Mouse (Mus musculus): ENCODE results near the gene Mfsd11. TPM values are rescaled to one million over a fixed set of nuclear protein-coding genes. Genes with fewer than 3 reads are reported as not detected.

Mfsd11 gene
- total and polyA plus RNA-seq, 3 experiments: 25.4 to 25.7 TPM; not detected in 1

GRCm38 (mm10) chr11:116881440-116881839, 29.2 kb downstream of the Mfsd11 start:
- no peaks in the 10 kb centered on the region for H3K9me3 ChIP-seq (replicated peaks; ENCODE audit: insufficient read depth, low read length)
- TF ChIP-seq JUND (IDR thresholded peaks at IDR 0.05; ENCODE audit: low read depth, low read length) (no peak), ZNF384 (IDR thresholded peaks at IDR 0.05; ENCODE audit: low read depth, low read length) (no peak), TAL1 (IDR thresholded peaks at IDR 0.05; ENCODE audit: low read length) (no peak), POLR2A (IDR thresholded peaks at IDR 0.05; ENCODE audit: control insufficient read depth in 1 of 2, insufficient read depth in 1 of 2, low read depth in 1 of 2, low read length in 2 of 2, poor library complexity in 1 of 2) (no peak), ZC3H11A (IDR thresholded peaks at IDR 0.05; ENCODE audit: low read depth, low read length) (no peak), ZMIZ1 (IDR thresholded peaks at IDR 0.05; ENCODE audit: low read depth, low read length) (no peak), TBP (IDR thresholded peaks at IDR 0.05; ENCODE audit: low read depth, low read length) (no peak), ELF1 (IDR thresholded peaks at IDR 0.05; ENCODE audit: low read depth, low read length) (no peak)
- H3K27ac ChIP-seq (ENCODE audit: control insufficient read depth, low read depth, low read length): no peak overlapping the region
- H3K36me3 ChIP-seq (ENCODE audit: control insufficient read depth in 1 of 2, insufficient read depth in 2 of 2, low read length in 2 of 2): no peaks in the 10 kb centered on the region
- no peak overlapping the region for H3K4me3 ChIP-seq (ENCODE audit: control insufficient read depth in 1 of 2, insufficient read depth in 1 of 2, low read depth in 2 of 2, low read length in 2 of 2)
- H3K4me1 ChIP-seq (ENCODE audit: control insufficient read depth in 1 of 2, insufficient read depth in 2 of 2, low read length in 2 of 2): no peaks in the 10 kb centered on the region
- H3K9ac ChIP-seq (ENCODE audit: control insufficient read depth, low read depth, low read length, poor library complexity, severe bottlenecking): no peak overlapping the region
- H3K79me2 ChIP-seq (ENCODE audit: control insufficient read depth, insufficient read depth, low read length, poor library complexity): no peaks in the 10 kb centered on the region
- no peak for DNase-seq (ENCODE audit: low read depth, low spot score)
- H3K27me3 ChIP-seq (ENCODE audit: control insufficient read depth in 1 of 2, insufficient read depth in 2 of 2, low read length in 2 of 2): no peaks in the 10 kb centered on the region

- Histone ChIP-seq H3K4me1 (ENCODE audit: control insufficient read depth in 1 of 2, insufficient read depth in 2 of 2, low read length in 2 of 2) (no peaks in the 10 kb centered on the region), H3K9me3 (replicated peaks; ENCODE audit: insufficient read depth, low read length) (no peaks in the 10 kb centered on the region), H3K27me3 (ENCODE audit: control insufficient read depth in 1 of 2, insufficient read depth in 2 of 2, low read length in 2 of 2) (no peaks in the 10 kb centered on the region), H3K36me3 (ENCODE audit: control insufficient read depth in 1 of 2, insufficient read depth in 2 of 2, low read length in 2 of 2) (no peaks in the 10 kb centered on the region), H3K79me2 (ENCODE audit: control insufficient read depth, insufficient read depth, low read length, poor library complexity) (no peaks in the 10 kb centered on the region), H3K4me3 (ENCODE audit: control insufficient read depth in 1 of 2, insufficient read depth in 1 of 2, low read depth in 2 of 2, low read length in 2 of 2) (no peak overlapping the region), H3K9ac (ENCODE audit: control insufficient read depth, low read depth, low read length, poor library complexity, severe bottlenecking) (no peak overlapping the region), H3K27ac (ENCODE audit: control insufficient read depth, low read depth, low read length) (no peak overlapping the region)
- TF ChIP-seq MYC (IDR thresholded peaks at IDR 0.05; ENCODE audit: low read depth, low read length) (no peak), ZKSCAN1 (IDR thresholded peaks at IDR 0.05; ENCODE audit: low read depth, low read length) (no peak), POLR2A (IDR thresholded peaks at IDR 0.05; ENCODE audit: control insufficient read depth in 1 of 2, insufficient read depth in 1 of 2, low read depth in 1 of 2, low read length in 2 of 2, poor library complexity in 1 of 2) (no peak), CTCF (IDR thresholded peaks at IDR 0.05 in 2 of 3, conservative IDR thresholded peaks at IDR 0.05 in 1 of 3; ENCODE audit: control insufficient read depth in 1 of 3, insufficient read depth in 1 of 3, low read depth in 2 of 3, low read length in 3 of 3, poor library complexity in 1 of 3, severe bottlenecking in 1 of 3) (no peak)
- no peak for DNase-seq (ENCODE audit: low read depth, low spot score)
Measured at GRCm38 (mm10) chr11:116882446-116882845, 30.2 kb downstream of the Mfsd11 start.

- no peak overlapping the region for H3K4me3 ChIP-seq (ENCODE audit: control insufficient read depth in 1 of 2, insufficient read depth in 1 of 2, low read depth in 2 of 2, low read length in 2 of 2)
- H3K79me2 ChIP-seq (ENCODE audit: control insufficient read depth, insufficient read depth, low read length, poor library complexity): no peaks in the 10 kb centered on the region
- H3K9ac ChIP-seq (ENCODE audit: control insufficient read depth, low read depth, low read length, poor library complexity, severe bottlenecking): no peak overlapping the region
- H3K4me1 ChIP-seq (ENCODE audit: control insufficient read depth in 1 of 2, insufficient read depth in 2 of 2, low read length in 2 of 2): no peaks in the 10 kb centered on the region
- H3K36me3 ChIP-seq (ENCODE audit: control insufficient read depth in 1 of 2, insufficient read depth in 2 of 2, low read length in 2 of 2): no peaks in the 10 kb centered on the region
- DNase-seq (ENCODE audit: low read depth, low spot score): no peak
- H3K9me3 ChIP-seq (replicated peaks; ENCODE audit: insufficient read depth, low read length): no peaks in the 10 kb centered on the region
- H3K27ac ChIP-seq (ENCODE audit: control insufficient read depth, low read depth, low read length): no peak overlapping the region
- H3K27me3 ChIP-seq (ENCODE audit: control insufficient read depth in 1 of 2, insufficient read depth in 2 of 2, low read length in 2 of 2): peaks cover 0 to 2% of the 10 kb centered on the region in 2 experiments; a peak in 1 of 4 replicates
- TF ChIP-seq MEF2A (IDR thresholded peaks at IDR 0.05; ENCODE audit: extremely low read depth, insufficient replicate concordance, low read depth, low read length, poor library complexity, severe bottlenecking) (no peak), ZKSCAN1 (IDR thresholded peaks at IDR 0.05; ENCODE audit: low read depth, low read length) (no peak), CTCF (IDR thresholded peaks at IDR 0.05 in 2 of 3, conservative IDR thresholded peaks at IDR 0.05 in 1 of 3; ENCODE audit: control insufficient read depth in 1 of 3, insufficient read depth in 1 of 3, low read depth in 2 of 3, low read length in 3 of 3, poor library complexity in 1 of 3, severe bottlenecking in 1 of 3) (no peak), ZNF384 (IDR thresholded peaks at IDR 0.05; ENCODE audit: low read depth, low read length) (no peak), TAL1 (IDR thresholded peaks at IDR 0.05; ENCODE audit: low read length) (no peak), USF2 (IDR thresholded peaks at IDR 0.05; ENCODE audit: borderline replicate concordance in 1 of 2, insufficient read depth in 1 of 2, low read depth in 1 of 2, low read length in 2 of 2) (no peak), HCFC1 (IDR thresholded peaks at IDR 0.05; ENCODE audit: low read depth, low read length) (no peak), KAT2A (conservative IDR thresholded peaks at IDR 0.05; ENCODE audit: low read depth, low read length) (no peak), MYB (IDR thresholded peaks at IDR 0.05; ENCODE audit: low read depth, low read length) (no peak), MAZ (IDR thresholded peaks at IDR 0.05; ENCODE audit: low read depth, low read length) (no peak), TBP (IDR thresholded peaks at IDR 0.05; ENCODE audit: low read depth, low read length) (no peak), JUND (IDR thresholded peaks at IDR 0.05; ENCODE audit: low read depth, low read length) (no peak), TCF12 (IDR thresholded peaks at IDR 0.05; ENCODE audit: low read depth, low read length) (no peak), NRF1 (IDR thresholded peaks at IDR 0.05; ENCODE audit: insufficient read depth, low read depth, low read length, poor library complexity, severe bottlenecking) (no peak), USF1 (IDR thresholded peaks at IDR 0.05; ENCODE audit: low read depth, low read length) (no peak), E2F4 (IDR thresholded peaks at IDR 0.05; ENCODE audit: borderline replicate concordance, low read depth, low read length) (no peak), ZC3H11A (IDR thresholded peaks at IDR 0.05; ENCODE audit: low read depth, low read length) (no peak), POLR2AphosphoS5 (IDR thresholded peaks at IDR 0.05; ENCODE audit: borderline replicate concordance, low read depth, low read length) (no peak), ZMIZ1 (IDR thresholded peaks at IDR 0.05; ENCODE audit: low read depth, low read length) (no peak), NELFE (IDR thresholded peaks at IDR 0.05; ENCODE audit: low read depth, low read length) (no peak)
Measured at GRCm38 (mm10) chr11:116884061-116884460, 31.8 kb downstream of the Mfsd11 start.
